9 mouse cellular contexts compared by ENCODE assay signal in genomic region chr4:53115866-53116265, GRCm38 (mm10). TPM values are rescaled to one million over a fixed set of nuclear protein-coding genes. Genes with fewer than 3 reads are reported as not detected.
DNase-seq lines count a peak whose midpoint lies in the region; ATAC-seq lines count a peak whose summit lies in the region.
"Had no signal": no experiment of that assay in that cellular context is flagged by ENCODE, and none has a peak within 500 bp of the region (broad histone marks: within the 10 kb centered on the region; RNA-seq: fewer than 3 reads in every experiment).

No protein-coding gene starts in this region.

- no peak overlapping the region for H3K9ac ChIP-seq in forebrain, embryonic 16.5 days (replicated peaks; ENCODE audit: low read depth, low read length)
- no peak overlapping the region for H3K9ac ChIP-seq in intestine, embryonic 16.5 days (ENCODE audit: low read depth, low read length)

- 10% methylated on average over 3 of the region's 5 CpGs for WGBS in forebrain, embryonic 16.5 days
- WGBS in intestine, embryonic 16.5 days, result 36% methylated on average over 3 of the region's 5 CpGs

- H3K4me2 ChIP-seq in forebrain, embryonic 16.5 days (ENCODE audit: low read length), result no peak overlapping the region
- H3K4me2 ChIP-seq in intestine, embryonic 16.5 days (ENCODE audit: low read depth, low read length), result no peak overlapping the region

- H3K4me3 ChIP-seq in forebrain, embryonic 16.5 days (replicated peaks; ENCODE audit: low read length), result no peak overlapping the region
- H3K4me3 ChIP-seq in intestine, embryonic 16.5 days (ENCODE audit: low read length), result no peak overlapping the region
- H3K4me3 ChIP-seq: erythroblast, embryonic 14.5 days had no signal

- H3K9me3 ChIP-seq in forebrain, embryonic 16.5 days (ENCODE audit: control insufficient read depth, low read length), result no peaks in the 10 kb centered on the region
- no peaks in the 10 kb centered on the region for H3K9me3 ChIP-seq in intestine, embryonic 16.5 days (ENCODE audit: control insufficient read depth, low read length)

- H3K27me3 ChIP-seq in forebrain, embryonic 16.5 days (replicated peaks; ENCODE audit: control insufficient read depth, insufficient read depth, low read length), result no peaks in the 10 kb centered on the region
- no peaks in the 10 kb centered on the region for H3K27me3 ChIP-seq in intestine, embryonic 16.5 days (replicated peaks; ENCODE audit: control insufficient read depth, insufficient read depth, low read length)

- ATAC-seq in forebrain, embryonic 16.5 days, result peak; percentile 77
- no peak for ATAC-seq in intestine, embryonic 16.5 days

- H3K4me1 ChIP-seq in forebrain, embryonic 16.5 days (replicated peaks; ENCODE audit: control insufficient read depth, insufficient read depth, low read length), result peaks cover 2% of the 10 kb centered on the region; the same call in 1 of the 2 replicates
- H3K4me1 ChIP-seq in intestine, embryonic 16.5 days (ENCODE audit: control insufficient read depth, insufficient read depth, low read length), result 0 out of 2 replicates have a peak, but pooled peaks cover 2% of the 10 kb centered on the region

- DNase-seq in frontal cortex, adult 2 months (ENCODE audit: extremely low spot score in 1 of 2, low spot score in 1 of 2), result peak; percentile 19 to 63
- no peak for DNase-seq in frontal cortex, postnatal 10 days (ENCODE audit: low spot score in 2 of 2)
- peak; percentile 13 to 16 for DNase-seq in spleen, adult 18-20 months
- DNase-seq in spleen, postnatal 14 days (ENCODE audit: low spot score in 2 of 2), result no peak
- DNase-seq in layer of hippocampus, adult 9-11 months, result peak; percentile 77
- DNase-seq in c-Kit-positive CD71-positive TER-119-positive erythroid progenitor cells, embryonic 14.5 days (ENCODE audit: low spot score), result no peak

- H3K36me3 ChIP-seq in forebrain, embryonic 16.5 days (ENCODE audit: control insufficient read depth, insufficient read depth), result 0 out of 2 replicates have a peak, but pooled peaks cover 3% of the 10 kb centered on the region
- no peaks in the 10 kb centered on the region; the same call in 1 of the 2 replicates for H3K36me3 ChIP-seq in intestine, embryonic 16.5 days (ENCODE audit: control insufficient read depth, insufficient read depth, low read length)

- H3K27ac ChIP-seq in forebrain, embryonic 16.5 days (ENCODE audit: low read length), result no peak overlapping the region
- H3K27ac ChIP-seq in intestine, embryonic 16.5 days (ENCODE audit: low read length), result no peak overlapping the region

RNA-seq across cellular contexts. Expression of gene Abca1, which starts 43.8 kb away (rescaled TPM):
- polyA plus RNA-seq in frontal cortex, adult 2 months (2012; rRNA removed), result 14.6 and 17.3 TPM in 2 replicates
- polyA plus RNA-seq in forebrain, embryonic 16.5 days (2015; fragmentation: Nextera tagmentation; extraction: Ambion mirVana), result 8.9 and 11.7 TPM in 2 replicates
- 2.3 and 2.4 TPM in 2 replicates for polyA plus RNA-seq in intestine, embryonic 16.5 days (2015; fragmentation: Nextera tagmentation; extraction: Ambion mirVana)

Comparison
In these comparisons a context has a peak if more than half of its experiments do, and no peak if none do; other contexts are left out.
1. DNase-seq: peak in frontal cortex, adult 2 months (2 of 2), spleen, adult 18-20 months (2 of 2) and layer of hippocampus, adult 9-11 months (single experiment); none in frontal cortex, postnatal 10 days (0 of 2), spleen, postnatal 14 days (0 of 2) and c-Kit-positive CD71-positive TER-119-positive erythroid progenitor cells, embryonic 14.5 days (single experiment).